ENCODE assay signal across 25 mouse cellular contexts in genomic region chr7:131927288-131928050, GRCm38 (mm10). TPM values are rescaled to one million over a fixed set of nuclear protein-coding genes. Genes with fewer than 3 reads are reported as not detected.
DNase-seq lines count a peak whose midpoint lies in the region; ATAC-seq and TF ChIP-seq lines count a peak whose summit lies in the region.
"Had no signal": no experiment of that assay in that cellular context is flagged by ENCODE, and none has a peak within 500 bp of the region (broad histone marks: within the 10 kb centered on the region; RNA-seq: fewer than 3 reads in every experiment).

No protein-coding gene starts in this region.

- no peak overlapping the region for H3K9ac ChIP-seq in hindbrain, postnatal 0 days (replicated peaks; ENCODE audit: low read length)
- no peak overlapping the region for H3K9ac ChIP-seq in hindbrain, embryonic 13.5 days
- H3K9ac ChIP-seq in neural tube, embryonic 15.5 days (replicated peaks) = no peak overlapping the region
- H3K9ac ChIP-seq in limb, embryonic 14.5 days (ENCODE audit: low read depth, low read length, severe bottlenecking) = no peak overlapping the region
- H3K9ac ChIP-seq: forebrain, embryonic 13.5 days; heart, embryonic 12.5 days; liver, embryonic 12.5 days; lung, embryonic 15.5 days had no signal

- no peak for TF ChIP-seq POLR2A in limb, embryonic 14.5 days (IDR thresholded peaks at IDR 0.05; ENCODE audit: borderline replicate concordance, extremely low read depth, insufficient read depth, insufficient read length)
- TF ChIP-seq POLR2A in lung, adult 2 months (IDR thresholded peaks at IDR 0.05; ENCODE audit: borderline replicate concordance, extremely low read depth, low read depth, low read length) = no peak

- 22% methylated on average over 9 of the region's 9 CpGs for WGBS in hindbrain, postnatal 0 days
- 24% methylated on average over 9 of the region's 9 CpGs for WGBS in hindbrain, embryonic 13.5 days
- WGBS in neural tube, embryonic 15.5 days = 21% methylated on average over 9 of the region's 9 CpGs
- WGBS in limb, embryonic 14.5 days = 36% methylated on average over 9 of the region's 9 CpGs
- WGBS in lung, adult 2 months = 51% methylated on average over 9 of the region's 9 CpGs

- H3K9me3 ChIP-seq in hindbrain, postnatal 0 days (ENCODE audit: low read length) = no peaks in the 10 kb centered on the region
- H3K9me3 ChIP-seq in hindbrain, embryonic 13.5 days = peaks cover under 1% of the 10 kb centered on the region; the same call in 1 of the 2 replicates
- H3K9me3 ChIP-seq in neural tube, embryonic 15.5 days (replicated peaks) = no peaks in the 10 kb centered on the region
- H3K9me3 ChIP-seq in limb, embryonic 14.5 days (ENCODE audit: control insufficient read depth, low read length) = no peaks in the 10 kb centered on the region
- H3K9me3 ChIP-seq: forebrain, embryonic 13.5 days; heart, embryonic 12.5 days; liver, embryonic 12.5 days; lung, embryonic 15.5 days had no signal

- no peak overlapping the region for H3K4me3 ChIP-seq in hindbrain, postnatal 0 days (ENCODE audit: low read length)
- H3K4me3 ChIP-seq in hindbrain, embryonic 13.5 days = no peak overlapping the region
- H3K4me3 ChIP-seq in neural tube, embryonic 15.5 days (replicated peaks) = no peak overlapping the region
- H3K4me3 ChIP-seq in limb, embryonic 14.5 days (replicated peaks; ENCODE audit: low read length) = no peak overlapping the region
- H3K4me3 ChIP-seq in lung, adult 2 months (replicated peaks; ENCODE audit: extremely low read depth, low read depth, low read length) = no peak overlapping the region
- H3K4me3 ChIP-seq: forebrain, embryonic 13.5 days; heart, embryonic 12.5 days; left cerebral cortex, adult 2 months; liver, embryonic 12.5 days; lung, embryonic 15.5 days had no signal

- no peak for ATAC-seq in hindbrain, postnatal 0 days
- no peak for ATAC-seq in hindbrain, embryonic 13.5 days (ENCODE audit: low FRiP score)
- no peak for ATAC-seq in neural tube, embryonic 15.5 days (ENCODE audit: low FRiP score)
- no peak for ATAC-seq in limb, embryonic 14.5 days (ENCODE audit: low FRiP score, low read depth)
- ATAC-seq: forebrain, embryonic 13.5 days; liver, embryonic 12.5 days had no signal

- DNase-seq in hindbrain, postnatal 0 days (ENCODE audit: low spot score) = peak; percentile 21
- peak; percentile 17 for DNase-seq in neural tube, embryonic 10.5 days (ENCODE audit: extremely low spot score, low spot score)
- peak; percentile 4 for DNase-seq in limb, embryonic 14.5 days (ENCODE audit: low spot score)
- DNase-seq in spleen, adult 18-20 months = no peak
- DNase-seq in lung, adult 2 months = no peak
- DNase-seq: adrenal gland, adult 2 months; cerebellum, adult 9-10 months; heart, postnatal 14 days; kidney, adult 11 months; kidney, postnatal 4 days; layer of hippocampus, adult 9-11 months; left cerebral cortex, postnatal 4 days; lung, postnatal 4 days; thymus, postnatal 25 days had no signal

- no peaks in the 10 kb centered on the region for H3K4me1 ChIP-seq in hindbrain, postnatal 0 days (ENCODE audit: insufficient read depth, low read length)
- peaks cover 21% of the 10 kb centered on the region for H3K4me1 ChIP-seq in hindbrain, embryonic 13.5 days (replicated peaks)
- peaks cover 14% of the 10 kb centered on the region for H3K4me1 ChIP-seq in neural tube, embryonic 15.5 days
- peaks cover 11% of the 10 kb centered on the region; the same call in 1 of the 2 replicates for H3K4me1 ChIP-seq in limb, embryonic 14.5 days (ENCODE audit: control insufficient read depth, insufficient read depth, low read length)
- H3K4me1 ChIP-seq in lung, adult 2 months (ENCODE audit: control insufficient read depth, insufficient read depth, low read length) = no peaks in the 10 kb centered on the region
- H3K4me1 ChIP-seq: heart, embryonic 12.5 days; liver, embryonic 12.5 days; lung, embryonic 15.5 days had no signal

- TF ChIP-seq CTCF in hindbrain, postnatal 0 days (IDR thresholded peaks at IDR 0.05; ENCODE audit: low read depth) = no peak
- no peak for TF ChIP-seq CTCF in lung, adult 2 months (IDR thresholded peaks at IDR 0.05; ENCODE audit: insufficient read depth, low read length)

- H3K27ac ChIP-seq in hindbrain, postnatal 0 days = no peak overlapping the region
- no peak overlapping the region for H3K27ac ChIP-seq in hindbrain, embryonic 13.5 days
- H3K27ac ChIP-seq in neural tube, embryonic 15.5 days (replicated peaks) = no peak overlapping the region
- H3K27ac ChIP-seq in limb, embryonic 14.5 days (replicated peaks; ENCODE audit: low read depth, low read length) = no peak overlapping the region
- H3K27ac ChIP-seq: forebrain, embryonic 13.5 days; left cerebral cortex, adult 2 months; liver, embryonic 12.5 days; lung, embryonic 15.5 days had no signal

- no peaks in the 10 kb centered on the region for H3K27me3 ChIP-seq in hindbrain, postnatal 0 days (ENCODE audit: insufficient read depth, low read length)
- H3K27me3 ChIP-seq in hindbrain, embryonic 13.5 days = no peaks in the 10 kb centered on the region
- no peaks in the 10 kb centered on the region for H3K27me3 ChIP-seq in neural tube, embryonic 15.5 days (replicated peaks)
- H3K27me3 ChIP-seq in limb, embryonic 14.5 days (ENCODE audit: control insufficient read depth, insufficient read depth, low read length) = no peaks in the 10 kb centered on the region
- H3K27me3 ChIP-seq: forebrain, embryonic 13.5 days; heart, embryonic 12.5 days; liver, embryonic 12.5 days; lung, embryonic 15.5 days had no signal

- H3K4me2 ChIP-seq in hindbrain, postnatal 0 days (ENCODE audit: low read depth, low read length) = no peak overlapping the region
- H3K4me2 ChIP-seq in hindbrain, embryonic 13.5 days = no peak overlapping the region
- no peak overlapping the region for H3K4me2 ChIP-seq in neural tube, embryonic 15.5 days
- no peak overlapping the region for H3K4me2 ChIP-seq in limb, embryonic 14.5 days (replicated peaks; ENCODE audit: low read depth, low read length, severe bottlenecking)
- H3K4me2 ChIP-seq: forebrain, embryonic 13.5 days; heart, embryonic 12.5 days; liver, embryonic 12.5 days; lung, embryonic 15.5 days; midbrain, embryonic 11.5 days had no signal

- H3K36me3 ChIP-seq in hindbrain, postnatal 0 days (ENCODE audit: insufficient read depth, low read length) = no peaks in the 10 kb centered on the region
- no peaks in the 10 kb centered on the region for H3K36me3 ChIP-seq in hindbrain, embryonic 13.5 days
- no peaks in the 10 kb centered on the region for H3K36me3 ChIP-seq in neural tube, embryonic 15.5 days
- no peaks in the 10 kb centered on the region for H3K36me3 ChIP-seq in limb, embryonic 14.5 days (ENCODE audit: control insufficient read depth, insufficient read depth, low read length)
- H3K36me3 ChIP-seq: heart, embryonic 12.5 days; liver, embryonic 12.5 days; lung, embryonic 15.5 days had no signal

RNA-seq across cellular contexts. Expression of gene Gpr26, which starts 38.8 kb away (rescaled TPM):
- total RNA-seq in hindbrain, postnatal 0 days (2014; rRNA removed) = 19.5 and 22.8 TPM in 2 replicates
- 1.8 and 2.0 TPM in 2 replicates for polyA plus RNA-seq in hindbrain, postnatal 0 days (2015; fragmentation: Nextera tagmentation; extraction: Ambion mirVana)
- polyA plus RNA-seq in hindbrain, embryonic 13.5 days (2015; fragmentation: Nextera tagmentation; extraction: Ambion mirVana) = 1.4 and 1.8 TPM in 2 replicates
- 2.2 and 2.8 TPM in 2 replicates for polyA plus RNA-seq in neural tube, embryonic 15.5 days (2015; fragmentation: Nextera tagmentation; extraction: Ambion mirVana)
- 0.01 and 0.03 TPM in 2 replicates for polyA plus RNA-seq in limb, embryonic 14.5 days (2012; rRNA removed)
- polyA plus RNA-seq in limb, embryonic 14.5 days (2014; fragmentation: Nextera tagmentation; extraction: Ambion mirVana) = not detected in 2 replicates
- polyA plus RNA-seq in lung, adult 2 months (2012; rRNA removed) = not detected in 2 replicates
- total RNA-seq: adrenal gland, adult 2 months; gastrocnemius, adult 8-10 months; granulocyte monocyte progenitor cell, adult 5-6 weeks; heart, postnatal 14 days had no signal
- polyA plus RNA-seq: adrenal gland, adult 2 months; heart, embryonic 12.5 days; liver, embryonic 12.5 days; lung, embryonic 15.5 days; small intestine, adult 2 months had no signal

Comparison
In these comparisons a context has a peak if more than half of its experiments do, and no peak if none do; other contexts are left out.
1. DNase-seq: peak in hindbrain, postnatal 0 days (single experiment), neural tube, embryonic 10.5 days (single experiment) and limb, embryonic 14.5 days (single experiment); none in spleen, adult 18-20 months (0 of 2) and lung, adult 2 months (single experiment).